7 mouse cellular contexts compared by ENCODE assay signal in genomic region chrX:137019310-137019709, GRCm38 (mm10). TPM values are rescaled to one million over a fixed set of nuclear protein-coding genes. Genes with fewer than 3 reads are reported as not detected.
DNase-seq lines count a peak whose midpoint lies in the region; ATAC-seq and TF ChIP-seq lines count a peak whose summit lies in the region.

No protein-coding gene starts in this region.

- DNase-seq in CD4-positive helper T cell, adult 2 months (ENCODE audit: low read depth, low spot score) = peak; percentile 56
- peak; percentile 85 for DNase-seq in MEL (ENCODE audit: low read depth, low spot score)
- DNase-seq in cerebellum, adult 8-10 months = peak; percentile 52
- DNase-seq in frontal cortex, postnatal 36 days (ENCODE audit: low spot score in 2 of 2) = peak; percentile 30 to 54
- peak; percentile 62 to 84 for DNase-seq in kidney, postnatal 25 days
- peak; percentile 80 for DNase-seq in lung, embryonic 14.5 days
- peak; percentile 41 to 66 for DNase-seq in right cerebral cortex, postnatal 10 days (ENCODE audit: low spot score in 2 of 2)

- no peak overlapping the region; a peak in 1 of 4 replicates for H3K4me3 ChIP-seq in MEL (ENCODE audit: control insufficient read depth in 1 of 2, insufficient read depth in 1 of 2, low read depth in 2 of 2, low read length in 2 of 2)
- H3K4me3 ChIP-seq in lung, embryonic 14.5 days (ENCODE audit: low read depth, low read length) = no peak overlapping the region

- 19% methylated on average over 1 of the region's 1 CpGs for WGBS in lung, embryonic 14.5 days

- TF ChIP-seq POLR2A in MEL (IDR thresholded peaks at IDR 0.05; ENCODE audit: control insufficient read depth in 1 of 2, insufficient read depth in 1 of 2, low read depth in 1 of 2, low read length in 2 of 2, poor library complexity in 1 of 2) = no peak

- H3K27me3 ChIP-seq in MEL (ENCODE audit: control insufficient read depth in 1 of 2, insufficient read depth in 2 of 2, low read length in 2 of 2) = no peaks in the 10 kb centered on the region
- H3K27me3 ChIP-seq in lung, embryonic 14.5 days (ENCODE audit: insufficient read depth, low read length) = no peaks in the 10 kb centered on the region

- H3K4me2 ChIP-seq in lung, embryonic 14.5 days = no peak overlapping the region

- H3K27ac ChIP-seq in MEL (ENCODE audit: control insufficient read depth, low read depth, low read length) = no peak overlapping the region
- no peak overlapping the region for H3K27ac ChIP-seq in lung, embryonic 14.5 days (ENCODE audit: low read depth)

- H3K9ac ChIP-seq in MEL (ENCODE audit: control insufficient read depth, low read depth, low read length, poor library complexity, severe bottlenecking) = no peak overlapping the region
- H3K9ac ChIP-seq in lung, embryonic 14.5 days = no peak overlapping the region

- peak; percentile 32 for TF ChIP-seq RAD21 in MEL (IDR thresholded peaks at IDR 0.05; ENCODE audit: low read depth, low read length)

- no peaks in the 10 kb centered on the region for H3K9me3 ChIP-seq in MEL (replicated peaks; ENCODE audit: insufficient read depth, low read length)
- no peaks in the 10 kb centered on the region for H3K9me3 ChIP-seq in lung, embryonic 14.5 days (ENCODE audit: low read depth, low read length)

- peaks cover 2% of the 10 kb centered on the region in 2 experiments; a peak in 2 of 4 replicates for H3K36me3 ChIP-seq in MEL (ENCODE audit: control insufficient read depth in 1 of 2, insufficient read depth in 2 of 2, low read length in 2 of 2)
- H3K36me3 ChIP-seq in lung, embryonic 14.5 days (ENCODE audit: insufficient read depth) = no peaks in the 10 kb centered on the region

- H3K4me1 ChIP-seq in MEL (ENCODE audit: control insufficient read depth in 1 of 2, insufficient read depth in 2 of 2, low read length in 2 of 2) = no peaks in the 10 kb centered on the region; a peak in 1 of 4 replicates
- no peaks in the 10 kb centered on the region for H3K4me1 ChIP-seq in lung, embryonic 14.5 days (ENCODE audit: insufficient read depth)

- peak; percentile 61 to 94 (median 83) for TF ChIP-seq CTCF in MEL (IDR thresholded peaks at IDR 0.05 in 2 of 3, conservative IDR thresholded peaks at IDR 0.05 in 1 of 3; ENCODE audit: control insufficient read depth in 1 of 3, insufficient read depth in 1 of 3, low read depth in 2 of 3, low read length in 3 of 3, poor library complexity in 1 of 3, severe bottlenecking in 1 of 3)
- peak; percentile 68 for TF ChIP-seq CTCF in lung, embryonic 14.5 days (IDR thresholded peaks at IDR 0.05; ENCODE audit: low read depth)

- TF ChIP-seq EP300 in MEL (IDR thresholded peaks at IDR 0.05; ENCODE audit: low read depth in 1 of 2, low read length in 2 of 2) = no peak

- H3K79me2 ChIP-seq in MEL (ENCODE audit: control insufficient read depth, insufficient read depth, low read length, poor library complexity) = no peaks in the 10 kb centered on the region

- peak; percentile 69; the same call in 1 of the 2 replicates for ATAC-seq in lung, embryonic 14.5 days (ENCODE audit: insufficient read depth)

TF ChIP-seq in MEL, 35 proteins besides CTCF, POLR2A, EP300 and RAD21:
- TF ChIP-seq GABPA (IDR thresholded peaks at IDR 0.05; ENCODE audit: low read depth, low read length) (no peak), BHLHE40 (IDR thresholded peaks at IDR 0.05; ENCODE audit: borderline replicate concordance, low read depth, low read length) (no peak), MAX (IDR thresholded peaks at IDR 0.05; ENCODE audit: low read length) (no peak), SMC3 (IDR thresholded peaks at IDR 0.05; ENCODE audit: low read depth, low read length) (peak; percentile 64), MYB (IDR thresholded peaks at IDR 0.05; ENCODE audit: low read depth, low read length) (no peak), CHD1 (IDR thresholded peaks at IDR 0.05; ENCODE audit: low read depth, low read length) (no peak), MEF2A (IDR thresholded peaks at IDR 0.05; ENCODE audit: extremely low read depth, insufficient replicate concordance, low read depth, low read length, poor library complexity, severe bottlenecking) (no peak), NELFE (IDR thresholded peaks at IDR 0.05; ENCODE audit: low read depth, low read length) (no peak)

RNA-seq across cellular contexts. Expression of gene Slc25a53, which starts 18.8 kb away (rescaled TPM):
- 4.2 and 5.1 TPM in 2 replicates for total RNA-seq in MEL (2012; rRNA removed)
- 1 to 10 TPM in 1 of 2 experiments, not detected in 1; 8.6 TPM for polyA plus RNA-seq in MEL (2012; ENCODE audit: insufficient read depth in 1 of 2, insufficient read length in 2 of 2, low read depth in 1 of 2, low replicate concordance in 2 of 2, missing spikeins in 1 of 2)
- polyA plus RNA-seq in lung, embryonic 14.5 days (2014; fragmentation: Nextera tagmentation; extraction: Ambion mirVana) = 11.1 and 11.4 TPM in 2 replicates

RNA-seq across cellular contexts. Expression of gene Zcchc18, which starts 26.4 kb away (rescaled TPM):
- 0.04 TPM in 1 of 2 replicates, not detected in the other for total RNA-seq in MEL (2012; rRNA removed)
- under 1 TPM in 1 of 2 experiments, not detected in 1; 0.61 TPM for polyA plus RNA-seq in MEL (2012; ENCODE audit: insufficient read depth in 1 of 2, insufficient read length in 2 of 2, low read depth in 1 of 2, low replicate concordance in 2 of 2, missing spikeins in 1 of 2)
- polyA plus RNA-seq in lung, embryonic 14.5 days (2014; fragmentation: Nextera tagmentation; extraction: Ambion mirVana) = 13.4 and 15.6 TPM in 2 replicates

RNA-seq across cellular contexts. Expression of gene Fam199x, which starts 30.1 kb away (rescaled TPM):
- 8.4 and 10.4 TPM in 2 replicates for total RNA-seq in MEL (2012; rRNA removed)
- polyA plus RNA-seq in MEL (2012; ENCODE audit: insufficient read depth in 1 of 2, insufficient read length in 2 of 2, low read depth in 1 of 2, low replicate concordance in 2 of 2, missing spikeins in 1 of 2) = 1 to 10 TPM in 1 of 2 experiments, not detected in 1; 5.9 TPM
- polyA plus RNA-seq in lung, embryonic 14.5 days (2014; fragmentation: Nextera tagmentation; extraction: Ambion mirVana) = 14.3 and 14.9 TPM in 2 replicates

RNA-seq across cellular contexts. Expression of gene Tmsb15b1, which starts 42.6 kb away (rescaled TPM):
- not detected in 2 replicates for total RNA-seq in MEL (2012; rRNA removed)
- polyA plus RNA-seq in MEL (2012; ENCODE audit: insufficient read depth in 1 of 2, insufficient read length in 2 of 2, low read depth in 1 of 2, low replicate concordance in 2 of 2, missing spikeins in 1 of 2) = not detected
- 22.3 and 24.4 TPM in 2 replicates for polyA plus RNA-seq in lung, embryonic 14.5 days (2014; fragmentation: Nextera tagmentation; extraction: Ambion mirVana)

RNA-seq across cellular contexts. Expression of gene Tmsb15l, which starts 42.6 kb away (rescaled TPM):
- total RNA-seq in MEL (2012; rRNA removed) = not detected in 2 replicates
- polyA plus RNA-seq in MEL (2012; ENCODE audit: insufficient read depth in 1 of 2, insufficient read length in 2 of 2, low read depth in 1 of 2, low replicate concordance in 2 of 2, missing spikeins in 1 of 2) = not detected
- 1.6 and 3.4 TPM in 2 replicates for polyA plus RNA-seq in lung, embryonic 14.5 days (2014; fragmentation: Nextera tagmentation; extraction: Ambion mirVana)
